Mouse (Mus musculus) urinary bladder, postnatal 4 days (tissue): Measurements from ENCODE around the gene Gsk3b.

Experiments used
- DNase-seq, 2 experiments: peaks; one replicate each; pipeline ENCODE4 v3.0.0; 2021 to 2022; ENCODE audit warnings: low spot score in 2 of 2

The Gsk3b gene

DNA sequence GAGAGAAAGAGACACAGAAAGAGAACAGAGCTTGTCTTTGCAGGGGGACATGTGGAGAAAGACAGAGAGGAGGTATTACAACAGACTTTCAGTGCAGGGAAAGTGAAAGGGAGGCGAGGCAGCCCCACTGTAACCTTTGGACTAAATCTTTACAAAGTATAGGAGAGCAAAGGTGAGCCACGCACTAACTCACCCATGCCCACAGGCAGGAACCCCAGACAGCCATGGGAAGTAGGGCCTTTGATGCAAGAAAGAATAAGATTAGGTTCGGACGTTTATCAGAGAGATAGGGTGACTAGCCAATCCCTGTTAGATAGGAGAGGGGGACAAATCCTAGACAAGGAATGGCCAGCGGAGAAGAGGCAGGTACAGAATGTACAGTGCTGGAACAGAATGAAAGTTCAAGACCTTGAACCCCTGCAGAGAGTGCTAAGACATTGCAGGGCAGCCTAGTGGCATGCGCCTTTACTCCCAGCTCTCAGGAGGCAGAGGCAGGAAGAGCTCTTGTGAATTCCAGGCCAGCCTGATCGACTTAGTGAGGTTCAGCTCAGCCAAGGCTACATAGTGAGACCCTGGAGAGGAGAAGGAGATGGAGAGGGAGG is 193.9 kb downstream of the Gsk3b start:
- DNase-seq, result no peak

DNA sequence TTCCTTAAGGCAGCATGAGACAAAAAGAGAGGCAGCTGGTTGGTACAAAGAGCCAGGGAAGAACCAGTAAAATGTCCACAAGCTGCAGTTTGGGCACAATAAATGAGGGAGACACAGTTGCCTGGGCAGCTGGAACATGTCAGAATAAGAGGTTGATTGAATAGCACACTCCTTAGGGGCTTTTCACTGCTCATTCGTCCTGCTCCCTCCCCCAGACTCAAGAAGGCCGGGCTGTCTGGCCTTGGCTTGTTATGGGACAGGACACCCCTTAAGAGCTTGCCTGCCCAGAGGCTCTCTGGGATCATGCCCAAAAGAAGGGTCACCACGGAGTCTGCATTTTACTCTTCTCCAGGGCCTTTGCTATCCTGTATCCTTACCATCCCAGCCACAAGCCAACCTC is 194.5 kb downstream of the Gsk3b start:
- no peak for DNase-seq

DNA sequence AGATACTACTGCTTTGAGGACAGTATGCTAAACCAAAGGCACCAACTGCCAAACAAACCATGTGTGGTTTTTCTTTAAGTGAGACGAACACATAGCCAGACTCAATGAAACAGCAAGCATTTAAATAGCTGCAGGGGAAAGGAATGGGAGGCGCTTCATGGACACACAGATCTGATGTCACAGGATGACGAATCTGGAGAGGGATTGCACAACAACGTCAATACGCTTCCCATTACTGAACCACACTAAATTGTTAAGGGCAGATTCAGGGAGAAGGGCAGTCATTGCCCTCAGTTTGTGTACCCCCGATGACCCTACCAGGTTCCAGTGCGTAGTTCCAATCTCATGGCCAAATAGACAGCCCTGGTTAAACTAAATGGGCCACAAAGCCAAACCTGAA is 197.0 kb downstream of the Gsk3b start:
- no peak for DNase-seq

DNA sequence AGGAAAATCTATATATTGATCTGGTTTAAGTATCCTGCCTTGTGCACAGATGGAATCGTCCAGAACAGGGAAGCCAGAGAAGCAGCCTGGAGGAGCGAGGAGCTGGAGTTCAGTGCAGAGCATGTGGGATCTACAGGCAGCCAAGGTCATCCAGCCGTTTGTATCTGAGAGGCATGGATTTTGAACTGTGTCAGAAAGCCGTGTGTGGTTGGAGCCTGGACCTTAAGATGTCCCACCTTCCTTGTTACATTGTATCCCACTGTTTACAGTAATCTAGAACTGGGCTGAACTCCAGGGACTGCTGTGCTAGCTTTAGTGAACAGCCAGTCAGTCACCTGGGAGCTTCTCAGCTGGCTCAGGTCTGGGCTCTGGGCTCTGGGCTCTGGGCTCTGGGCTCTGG is 197.7 kb downstream of the Gsk3b start:
- DNase-seq, result no peak

GRCm38 (mm10) chr16:38287357-38287756 is 198.6 kb downstream of the Gsk3b start:
- DNase-seq, result no peak

DNA sequence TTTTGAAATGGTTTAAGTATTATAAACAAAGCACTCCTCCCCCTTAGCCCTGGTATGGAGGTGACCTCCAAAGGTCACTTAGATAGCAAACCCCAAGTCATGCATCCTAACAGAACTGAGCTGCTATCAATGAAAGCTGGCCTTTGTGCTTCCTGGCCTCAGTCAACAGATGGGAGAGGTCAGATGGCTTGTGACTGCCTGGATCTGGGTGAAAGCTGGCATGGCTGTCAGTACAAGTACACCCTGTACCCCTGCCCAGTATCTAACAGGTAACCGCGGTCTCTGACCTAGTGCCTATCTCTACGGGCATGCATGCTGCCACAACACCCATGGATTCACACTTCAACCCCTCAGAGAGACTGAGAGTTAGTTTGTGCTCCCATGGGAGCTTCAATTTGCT is 199.0 kb downstream of the Gsk3b start:
- no peak for DNase-seq

GRCm38 (mm10) chr16:38288851-38289250 is 200.1 kb downstream of the Gsk3b start:
- no peak for DNase-seq

DNA sequence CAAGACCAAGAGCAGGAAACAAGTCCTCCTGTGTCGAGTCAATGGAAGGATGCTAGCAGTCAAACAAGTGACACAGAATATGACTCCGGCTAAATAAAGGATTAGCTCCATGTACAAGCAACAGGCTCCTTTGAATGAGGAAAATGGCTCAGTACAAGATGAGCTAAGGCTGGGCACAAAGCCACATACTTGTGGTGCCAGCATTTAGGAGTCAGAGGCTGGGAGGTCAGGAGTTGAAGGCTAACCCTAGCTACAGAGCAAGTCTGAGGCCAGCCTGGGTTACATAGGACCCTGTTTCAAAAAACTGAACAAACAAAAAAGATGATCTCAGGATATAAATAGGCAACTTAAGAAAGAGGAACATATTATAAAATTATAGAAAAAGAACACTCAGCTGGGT is 201.3 kb downstream of the Gsk3b start:
- DNase-seq, result no peak

DNA sequence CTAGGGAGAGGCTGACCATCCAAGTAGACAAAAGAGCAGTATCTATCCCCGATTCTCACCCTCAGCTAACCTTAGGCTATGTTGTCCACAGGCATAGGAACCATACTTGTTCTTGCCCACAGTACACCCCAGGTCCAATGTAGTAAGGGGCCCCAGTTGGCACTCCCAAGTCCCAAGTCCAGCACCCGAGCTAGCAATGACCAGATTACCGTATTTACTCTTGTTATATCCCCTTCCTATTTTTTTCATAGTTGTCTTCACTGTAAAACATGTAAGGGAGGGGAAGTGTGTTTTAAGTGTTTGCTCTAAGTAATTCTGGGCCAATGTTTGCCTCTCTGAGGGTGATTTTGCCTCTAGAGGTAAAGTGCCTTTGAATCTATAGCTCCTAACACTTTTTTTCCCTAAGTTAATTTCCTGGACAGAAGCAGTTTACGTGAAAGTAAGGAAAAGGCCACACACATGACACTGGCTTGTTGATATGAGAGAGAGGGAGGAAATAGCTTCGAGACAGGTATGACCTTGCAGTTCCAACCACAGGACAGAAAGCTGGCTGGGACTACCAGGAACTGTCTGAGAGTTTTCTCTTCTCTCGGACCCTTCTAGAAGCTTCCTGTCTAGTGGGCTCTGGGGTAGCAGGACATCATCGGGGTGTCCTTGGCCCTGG is 206.0 kb downstream of the Gsk3b start, which contains the start of gene Nr1i2:
Nr1i2 (minus strand) TSS at position 140 of the 664 bp plus-strand sequence.
- DNase-seq, result no peak

GRCm38 (mm10) chr16:38295349-38295930 is 206.6 kb downstream of the Gsk3b start:
- no peak for DNase-seq
